Mouse (Mus musculus) retina, embryonic 14.5 days (tissue): ENCODE measurements at regions not wholly inside any gene's neighbourhood (a gene's known extent, or its start where the extent isn't known, plus 50 kb on each side); places are given as distances from the start of the nearest gene placed in this dataset.
"Not testable (repeated sequence)": the region's sequence is repeated elsewhere in the genome, so short reads cannot be mapped to it uniquely, and the experiment has no call there.

Source experiments
- DNase-seq: peaks from one replicate; pipeline ENCODE4 v3.0.0-alpha.2; 2015; ENCODE audit warnings: low spot score

DNA sequence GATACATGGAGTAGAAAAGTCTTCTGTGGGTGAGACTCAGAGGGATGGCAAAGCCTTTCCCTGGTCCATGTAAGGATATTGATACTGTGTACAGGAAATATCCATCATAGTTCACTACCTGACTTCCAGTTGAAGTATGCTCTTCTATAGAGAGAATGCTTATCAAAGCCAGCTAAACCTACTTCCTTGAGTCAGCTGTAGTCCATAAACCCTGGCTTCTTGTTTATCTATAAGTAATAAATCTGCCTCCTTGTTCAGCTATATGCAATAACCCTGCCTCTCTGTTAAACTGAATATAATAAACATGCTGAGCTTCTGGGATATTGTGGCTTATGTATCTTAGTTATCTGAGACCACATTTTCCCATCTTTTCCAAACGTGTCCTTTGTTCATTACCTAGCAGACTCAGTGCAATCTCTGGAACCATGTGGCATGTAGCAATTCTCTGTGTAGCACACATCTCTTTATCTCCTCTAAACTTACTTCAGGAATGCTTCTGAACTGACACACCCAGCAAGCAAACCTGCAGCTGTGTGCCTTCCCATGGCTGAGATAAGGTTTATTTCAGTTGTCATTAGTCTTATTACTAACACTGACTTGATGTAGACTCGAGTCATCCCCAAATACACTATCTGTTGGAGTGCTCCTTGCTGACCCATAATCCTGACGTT lies 694.9 kb upstream of the Map3k7 start:
- no peak for DNase-seq

DNA sequence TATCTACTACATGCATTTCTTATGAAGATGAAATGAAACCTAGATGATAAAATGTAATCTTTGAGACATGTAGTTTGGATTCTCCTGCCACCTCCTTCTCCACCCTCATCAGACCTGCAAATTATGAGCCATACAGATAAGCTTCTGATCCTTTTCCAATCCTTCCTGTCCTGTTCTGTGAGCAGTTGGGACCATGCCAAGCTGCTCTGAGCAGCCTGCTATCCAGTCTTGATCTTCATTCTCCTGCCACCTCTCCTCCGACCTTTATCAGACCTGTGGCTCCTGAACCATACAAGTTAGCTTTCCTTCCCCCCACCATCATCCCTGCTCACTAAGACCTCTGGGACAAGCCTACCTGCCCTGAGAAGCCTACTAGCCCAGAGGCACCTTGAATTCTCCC lies 689.8 kb upstream of the Map3k7 start:
- no peak for DNase-seq

DNA sequence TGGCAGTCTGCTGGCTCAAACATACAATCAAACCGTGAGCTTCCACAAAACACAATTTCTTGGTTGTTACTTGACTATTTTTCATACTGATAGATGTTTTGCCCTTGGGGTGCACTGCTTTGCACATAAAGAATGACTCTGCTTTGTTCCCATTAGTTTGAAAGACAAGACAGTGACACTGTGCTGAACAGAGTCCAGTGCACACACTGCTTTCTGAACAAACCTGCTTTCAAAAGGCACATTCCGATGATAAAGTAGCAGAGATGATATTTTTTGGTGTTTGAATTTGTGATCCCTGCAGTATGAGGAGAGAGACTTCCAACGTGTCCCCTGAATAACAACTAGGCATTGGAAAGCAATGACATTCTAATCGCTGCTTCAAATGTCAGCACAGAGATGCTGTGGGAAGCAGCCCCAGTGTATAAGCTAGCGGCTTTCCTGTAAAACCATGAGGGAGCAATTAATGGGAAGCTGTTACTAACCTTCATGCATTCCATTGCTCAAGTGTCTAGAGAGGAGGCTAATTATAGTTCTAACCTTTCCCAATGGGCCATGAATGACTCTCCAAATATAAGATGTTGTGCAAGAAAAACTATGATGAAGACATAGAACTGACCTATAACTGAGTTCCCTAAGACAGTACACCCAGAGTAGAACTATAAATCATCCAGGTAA lies 673.5 kb upstream of the Map3k7 start:
- no peak for DNase-seq

DNA sequence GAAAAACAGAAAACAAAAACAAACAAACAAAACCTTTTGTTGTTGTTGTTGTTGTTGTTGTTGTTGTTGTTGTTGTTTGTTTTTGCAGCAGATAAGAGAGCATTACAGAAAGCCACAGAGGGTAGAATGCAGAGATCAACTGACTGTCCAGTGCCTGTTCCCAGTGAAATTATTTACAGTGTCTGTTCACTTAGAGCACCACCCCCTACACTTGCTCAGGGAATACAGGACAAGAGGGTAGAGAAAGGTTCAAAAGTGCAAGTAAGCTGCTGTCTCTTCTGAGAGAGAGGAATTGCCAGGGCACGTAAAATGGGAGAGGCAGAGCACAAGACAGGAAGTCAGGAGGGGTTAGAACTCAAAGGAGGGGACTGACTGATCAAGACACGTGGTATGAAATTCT lies 670.1 kb upstream of the Map3k7 start:
- DNase-seq = no peak

DNA sequence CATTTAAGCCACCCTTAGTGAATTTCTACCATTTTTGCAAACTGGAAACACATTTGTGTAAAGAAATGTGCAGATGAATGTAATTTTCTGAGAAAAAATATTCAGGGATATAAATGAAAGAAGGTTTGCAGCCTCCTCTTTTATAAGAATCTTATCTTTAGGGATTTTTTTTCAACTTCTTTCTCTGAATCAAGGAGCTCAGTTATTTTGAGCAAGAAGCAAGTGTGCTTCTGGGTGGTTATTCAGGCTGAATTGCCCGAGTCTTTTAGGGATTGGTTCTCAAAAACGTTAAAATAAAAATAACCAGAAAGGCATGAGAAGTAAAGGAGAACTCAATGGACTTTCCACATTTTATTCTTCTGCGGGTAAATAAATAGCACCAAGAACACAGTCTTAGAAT lies 666.0 kb upstream of the Map3k7 start:
- no peak for DNase-seq

DNA sequence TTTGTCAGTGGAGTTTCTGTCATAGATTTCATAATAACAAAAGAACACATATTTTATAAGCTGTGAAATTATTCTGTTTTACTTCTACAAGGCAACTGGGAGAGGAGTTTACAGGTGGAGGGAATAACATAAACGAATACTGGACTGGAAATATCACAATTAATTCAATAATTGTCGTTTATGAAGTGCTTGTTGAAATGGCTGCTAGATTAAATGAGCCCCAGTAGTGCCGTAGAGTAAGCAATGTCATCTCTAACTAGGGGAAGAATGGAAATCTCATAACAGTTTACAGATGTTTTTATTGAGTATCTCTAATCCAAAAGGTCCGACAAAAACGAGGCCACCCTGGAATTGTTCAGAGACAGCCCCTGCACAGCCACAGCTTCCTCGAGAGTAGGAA lies 644.6 kb upstream of the Map3k7 start:
- DNase-seq = peak; percentile 11

DNA sequence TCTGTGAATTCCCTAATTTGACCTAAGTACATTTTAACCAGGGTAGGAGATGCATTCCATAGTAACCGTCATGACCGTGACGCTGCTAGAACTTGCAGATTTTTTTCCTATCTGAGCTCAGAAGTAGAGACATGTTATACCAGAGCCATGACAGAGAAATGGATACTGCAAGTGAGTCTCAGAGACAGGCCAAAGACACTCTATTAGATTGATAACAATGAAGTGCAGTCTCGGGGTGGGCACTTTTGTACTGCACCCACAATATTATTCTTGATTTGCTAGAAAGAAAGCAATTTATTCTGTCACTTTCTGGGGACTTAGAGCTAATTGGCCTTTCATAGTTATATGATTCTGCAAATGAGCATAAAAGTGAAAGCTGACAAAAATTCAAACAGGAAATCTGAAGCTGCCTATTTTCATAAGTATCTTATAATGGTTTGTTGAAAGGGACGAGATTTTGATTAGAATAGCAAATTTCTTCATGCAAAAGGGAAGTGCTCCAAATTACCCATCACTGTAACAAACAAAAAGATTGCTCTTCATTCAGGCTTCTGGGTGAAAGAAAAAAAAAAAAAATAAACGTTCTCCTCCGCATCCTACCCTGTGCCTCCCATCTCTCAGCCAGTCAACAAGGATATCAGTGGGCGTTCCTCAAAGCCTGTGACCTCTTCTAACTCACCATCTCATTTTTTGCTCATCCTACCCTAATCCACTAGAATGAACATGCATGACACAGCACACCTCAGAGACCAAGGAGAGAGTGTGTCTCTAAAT lies 643.0 kb upstream of the Map3k7 start:
- no peak for DNase-seq

DNA sequence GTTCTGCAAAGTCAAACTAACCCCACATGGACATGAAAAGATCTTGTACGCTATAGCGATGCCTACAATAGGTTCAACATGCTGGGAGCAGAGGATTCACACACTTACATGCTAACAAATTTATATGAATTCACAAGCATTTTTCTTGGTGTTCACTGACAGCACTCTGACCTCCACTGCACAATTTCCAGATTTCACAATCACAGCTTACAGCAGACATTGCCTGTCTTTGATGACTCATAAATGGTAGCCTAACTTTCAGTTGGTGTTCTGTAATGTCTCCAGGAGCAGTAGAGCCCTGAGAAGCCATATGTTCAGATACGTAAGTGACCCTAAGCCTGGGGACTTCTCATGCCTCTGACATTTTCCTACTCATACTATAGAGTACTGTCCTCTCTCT lies 640.1 kb upstream of the Map3k7 start:
- no peak for DNase-seq

DNA sequence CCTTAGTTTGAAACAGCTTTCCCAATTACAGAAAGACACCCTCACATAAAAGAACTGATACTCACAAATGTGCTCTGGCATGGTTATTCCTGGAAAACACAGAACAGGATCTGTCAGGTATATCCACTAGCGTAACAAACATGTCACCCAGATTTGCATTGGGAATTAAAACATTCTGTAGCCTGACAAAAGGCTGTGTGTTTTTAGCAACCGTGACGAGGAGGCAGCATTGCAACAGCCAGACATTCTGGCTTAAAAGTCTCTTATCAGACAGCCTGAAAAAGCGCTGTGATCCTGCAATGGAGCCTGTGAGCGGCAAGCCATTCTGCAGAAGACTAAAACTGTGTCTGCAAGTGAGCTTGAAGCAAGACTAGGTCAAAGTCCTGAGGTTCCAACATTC lies 635.1 kb upstream of the Map3k7 start:
- no peak for DNase-seq

DNA sequence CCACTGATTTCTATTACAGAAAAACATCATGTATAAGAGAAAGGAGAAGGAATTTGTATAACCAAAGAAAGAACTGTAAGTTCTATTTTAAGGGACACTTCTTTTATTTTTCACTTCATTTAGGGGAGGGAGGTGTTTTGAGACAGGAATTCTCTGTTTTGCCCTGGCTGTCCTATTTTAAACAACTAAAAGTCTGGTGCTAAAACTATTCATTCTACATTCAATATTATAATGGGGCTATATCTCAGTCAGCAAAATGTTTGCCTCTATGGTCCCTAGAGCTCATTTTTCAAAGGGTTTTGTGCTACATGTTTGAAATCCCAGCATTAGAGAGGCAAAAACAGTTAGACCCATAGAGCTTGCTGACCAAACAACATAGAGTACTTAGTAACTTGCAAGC lies 632.8 kb upstream of the Map3k7 start:
- no peak for DNase-seq

DNA sequence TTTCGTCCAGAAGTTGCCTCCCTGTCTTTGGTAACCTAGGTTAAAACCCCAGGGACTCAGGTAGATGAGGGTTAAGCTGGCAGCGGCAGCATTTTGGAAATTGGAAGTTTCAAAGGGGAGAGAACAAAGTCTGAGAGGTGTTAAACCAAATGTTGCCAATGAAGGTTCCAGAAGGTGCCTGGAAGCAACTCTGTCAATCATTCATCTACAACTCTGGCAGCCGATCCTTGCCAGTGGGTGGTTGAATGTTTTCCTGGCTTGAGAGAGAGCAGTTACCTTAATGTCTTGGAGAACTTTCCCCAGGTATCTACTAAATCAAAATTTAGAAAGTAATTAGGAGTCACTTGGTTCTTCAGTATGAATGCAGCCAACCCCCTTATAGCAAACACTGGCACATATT lies 628.2 kb upstream of the Map3k7 start:
- no peak for DNase-seq

DNA sequence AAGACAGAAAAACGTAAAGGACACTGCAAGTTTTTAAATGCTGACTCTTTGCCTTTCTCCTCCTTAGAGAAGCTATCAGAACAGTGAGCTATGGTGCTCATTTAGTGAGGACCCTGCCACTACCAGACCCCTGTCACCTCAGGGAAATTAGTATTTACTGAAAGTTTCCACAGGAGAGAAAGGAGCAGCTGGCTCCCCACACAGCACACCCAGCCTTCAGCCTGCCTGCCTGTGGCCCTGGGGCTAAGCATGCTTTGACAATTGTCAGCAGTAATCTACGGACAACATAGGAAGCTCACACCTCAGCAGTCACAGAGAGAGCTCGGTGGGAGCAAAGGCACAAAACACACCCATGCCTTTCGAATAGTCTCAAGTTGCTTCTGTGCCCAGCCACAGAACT lies 625.9 kb upstream of the Map3k7 start:
- DNase-seq = no peak

DNA sequence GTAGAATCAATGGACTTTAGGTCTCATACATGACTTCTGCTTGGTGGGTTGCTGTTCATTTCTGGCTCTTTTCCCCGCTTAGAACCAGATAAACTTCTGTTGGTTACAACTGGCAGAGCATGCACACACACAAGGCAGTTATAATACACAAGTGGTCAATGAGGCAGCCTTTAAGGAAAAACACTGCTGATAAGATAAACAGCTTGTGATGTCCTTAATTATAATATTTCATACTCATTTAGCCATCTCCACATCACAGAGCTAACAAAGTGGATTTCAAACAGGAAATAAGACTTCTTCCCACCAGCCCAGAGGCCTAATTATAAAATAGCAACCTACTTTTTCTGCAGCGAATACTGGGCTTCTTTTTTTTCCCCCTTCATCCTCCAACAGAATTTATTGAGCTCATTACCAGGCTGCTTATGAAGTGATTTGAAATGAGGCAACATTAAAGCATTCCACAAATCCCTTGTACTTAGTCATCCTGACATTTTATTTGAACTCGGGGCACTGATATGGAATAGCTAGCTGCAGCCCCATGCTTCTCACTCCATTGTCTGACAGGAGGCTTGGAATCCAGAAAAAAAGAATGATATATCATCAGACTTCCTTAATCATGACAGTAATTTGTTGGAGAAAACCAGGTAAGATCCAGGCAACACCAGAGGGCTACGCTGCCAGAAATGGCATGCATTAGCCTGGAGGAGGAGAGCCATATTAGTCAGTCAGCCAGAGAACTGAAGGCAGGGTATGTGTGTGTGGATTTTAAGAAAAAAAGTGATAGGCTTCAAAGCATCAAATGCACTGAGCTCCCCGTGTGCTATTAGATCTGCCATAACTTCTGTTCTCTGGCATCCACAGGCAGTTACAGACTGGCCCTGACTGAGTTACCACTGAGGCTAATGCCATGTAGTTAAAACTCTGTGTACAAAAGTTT lies 620.3 kb upstream of the Map3k7 start:
- DNase-seq = peak; percentile 38

DNA sequence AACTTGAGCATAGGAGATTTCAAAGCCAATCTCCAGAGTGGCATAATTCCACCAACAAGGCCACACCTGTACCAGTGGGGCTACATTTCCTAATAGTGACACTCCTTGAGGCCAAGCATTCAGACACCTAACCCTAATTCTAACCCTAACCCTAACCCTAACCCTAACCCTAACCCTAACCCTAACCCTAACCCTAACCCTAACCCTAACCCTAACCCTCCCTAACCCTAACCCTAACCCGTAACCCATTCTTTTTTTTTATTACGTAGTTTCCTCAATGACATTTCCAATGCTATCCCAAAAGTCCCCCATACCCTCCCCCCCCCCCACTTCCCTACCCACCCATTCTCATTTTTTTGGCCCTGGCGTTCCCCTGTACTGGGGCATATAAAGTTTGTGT lies 609.9 kb upstream of the Map3k7 start:
- DNase-seq = not testable (repeated sequence)

DNA sequence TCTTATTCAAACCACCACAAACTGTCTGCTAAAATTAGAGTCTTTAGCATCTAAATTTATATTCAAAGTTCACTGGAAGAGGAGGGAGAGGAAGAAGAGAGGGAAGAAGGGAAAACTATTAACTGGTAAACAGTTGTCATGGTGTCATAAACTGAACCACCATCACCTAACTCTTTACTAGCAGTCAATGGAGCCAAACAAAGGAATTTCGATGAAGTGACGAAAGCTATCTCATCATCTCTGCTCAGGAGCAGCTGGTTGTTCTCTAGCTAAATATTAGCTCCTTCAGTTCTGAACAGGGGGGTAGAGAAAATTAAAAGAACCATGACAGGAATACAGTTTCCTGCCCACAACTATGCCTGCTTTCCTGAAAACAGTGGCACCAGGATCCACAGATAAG lies 608.9 kb upstream of the Map3k7 start:
- DNase-seq = no peak

DNA sequence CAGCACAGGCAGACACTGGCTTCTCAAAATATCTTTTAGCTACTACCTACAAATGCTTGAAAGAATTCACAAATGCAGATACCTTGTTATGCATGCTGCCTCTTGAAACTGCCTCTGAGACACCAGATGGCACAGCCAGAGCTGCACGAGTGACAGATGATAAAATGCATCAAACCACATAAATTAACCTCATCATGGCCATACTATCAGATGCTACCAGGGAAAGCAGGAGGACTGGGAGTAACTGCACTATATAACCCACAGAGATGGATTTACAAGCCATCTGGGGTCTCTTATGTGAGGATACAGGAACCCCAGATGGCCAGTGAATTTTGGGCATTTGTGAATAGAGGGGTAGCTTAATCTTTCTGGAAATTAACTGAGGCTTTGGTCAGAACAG lies 597.7 kb upstream of the Map3k7 start:
- DNase-seq = peak; percentile 15

DNA sequence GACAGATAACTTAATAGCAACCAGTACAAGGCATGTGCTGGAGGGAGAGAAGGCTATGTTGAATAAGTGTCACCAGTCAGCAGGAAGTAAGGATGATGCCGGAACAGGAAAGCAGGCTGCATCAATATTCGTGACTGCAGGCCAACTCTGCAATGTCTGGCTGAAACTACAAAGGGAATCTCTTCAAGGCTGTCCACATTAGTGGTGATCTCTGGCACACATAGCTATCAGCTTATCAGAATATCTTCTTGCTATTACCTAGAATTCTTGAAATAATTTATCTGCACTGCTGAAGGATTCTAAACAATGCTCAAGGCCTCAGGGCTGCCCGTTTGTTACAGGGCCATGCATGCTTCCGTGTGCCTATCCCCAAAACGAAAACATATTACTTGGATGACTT lies 596.9 kb upstream of the Map3k7 start:
- no peak for DNase-seq

DNA sequence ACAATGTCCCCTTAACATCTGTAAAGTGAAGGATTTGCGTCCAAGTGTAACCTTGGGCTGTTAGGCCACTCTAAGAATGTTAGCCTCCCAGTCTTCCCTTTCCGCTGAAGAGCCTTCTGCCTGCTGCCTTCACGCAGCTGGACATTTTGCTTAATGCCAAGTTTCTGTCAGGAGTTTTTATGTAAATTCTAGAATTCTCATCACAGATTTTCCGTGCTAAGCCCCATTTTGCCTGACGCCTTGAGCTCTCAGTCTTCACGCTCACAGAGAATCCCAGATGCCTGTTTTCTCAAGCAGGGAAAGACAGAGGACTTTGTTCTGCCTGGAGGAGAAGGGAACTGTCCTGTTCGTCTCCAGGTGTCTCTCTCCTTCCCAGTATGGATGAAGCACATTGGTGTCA lies 593.8 kb upstream of the Map3k7 start:
- DNase-seq = no peak

DNA sequence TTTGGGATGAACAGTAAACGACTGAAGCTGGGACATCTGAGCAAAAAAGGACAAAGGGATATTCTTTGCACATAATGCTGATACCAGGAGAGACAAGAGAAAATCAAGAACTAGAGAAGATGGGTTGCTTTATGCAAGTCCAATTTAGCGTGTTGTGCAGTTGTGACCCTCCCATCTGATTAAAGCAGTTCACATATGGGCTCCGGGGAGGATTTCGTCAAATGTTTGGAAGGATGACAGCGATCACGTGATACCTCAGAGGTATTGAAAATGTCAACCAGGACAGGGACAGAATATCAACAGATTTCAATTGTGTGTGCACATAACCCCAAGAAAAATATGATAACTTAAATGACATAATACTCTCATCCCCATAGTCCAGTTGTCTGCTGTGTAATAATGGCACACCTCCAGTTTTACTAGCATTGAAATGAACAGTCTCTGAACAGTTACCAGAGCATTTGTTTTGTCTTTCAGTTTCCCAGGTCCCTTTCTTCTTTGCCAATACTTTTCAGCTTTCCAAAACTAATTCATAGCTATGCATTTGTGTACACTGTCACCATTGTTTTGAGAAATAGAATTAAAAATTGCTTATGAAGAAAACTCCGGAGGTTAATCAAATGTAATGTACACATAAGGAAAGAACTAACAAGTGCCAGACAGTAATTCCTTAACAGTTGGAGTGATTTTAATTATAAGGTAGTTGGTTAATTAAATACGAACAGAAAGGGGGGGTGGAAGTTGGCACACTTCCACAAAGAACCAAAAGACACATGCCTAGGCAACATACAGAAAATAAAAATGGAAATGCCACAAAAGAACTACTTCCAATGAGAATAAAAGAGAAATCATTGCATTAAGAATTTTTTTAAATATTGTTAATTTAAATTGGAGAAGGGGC lies 582.6 kb upstream of the Map3k7 start:
- no peak for DNase-seq

DNA sequence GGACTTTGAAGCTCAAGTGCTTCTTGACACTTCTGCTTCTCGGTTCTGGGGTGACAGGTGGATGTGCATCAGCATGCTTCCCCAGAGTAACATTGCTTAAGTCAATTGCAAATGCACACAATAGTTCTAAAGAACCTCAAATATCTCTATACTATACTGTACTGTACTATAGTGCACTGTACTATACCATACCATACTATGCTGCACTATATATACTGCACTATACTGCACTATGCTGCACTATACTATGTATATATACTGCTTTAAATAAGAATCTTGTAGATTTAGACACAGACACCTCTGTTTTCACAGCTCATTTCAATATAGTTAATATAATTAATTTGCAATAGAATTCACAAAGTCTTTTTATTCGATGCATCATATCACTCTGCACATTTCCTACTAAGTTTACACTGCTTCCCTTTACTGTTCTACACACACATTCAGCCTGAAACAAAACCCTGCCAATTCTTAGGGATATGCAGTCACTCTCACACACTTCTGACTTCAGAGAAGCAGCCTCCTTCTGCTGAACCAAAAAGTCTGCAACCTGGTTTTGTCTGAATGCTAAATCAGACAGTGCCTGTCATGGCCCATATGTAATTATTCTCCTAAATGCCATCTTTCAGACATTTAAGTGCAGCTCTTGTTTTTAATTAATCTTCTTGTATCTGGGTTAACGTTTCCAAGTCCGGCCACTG lies 570.8 kb upstream of the Map3k7 start:
- no peak for DNase-seq

DNA sequence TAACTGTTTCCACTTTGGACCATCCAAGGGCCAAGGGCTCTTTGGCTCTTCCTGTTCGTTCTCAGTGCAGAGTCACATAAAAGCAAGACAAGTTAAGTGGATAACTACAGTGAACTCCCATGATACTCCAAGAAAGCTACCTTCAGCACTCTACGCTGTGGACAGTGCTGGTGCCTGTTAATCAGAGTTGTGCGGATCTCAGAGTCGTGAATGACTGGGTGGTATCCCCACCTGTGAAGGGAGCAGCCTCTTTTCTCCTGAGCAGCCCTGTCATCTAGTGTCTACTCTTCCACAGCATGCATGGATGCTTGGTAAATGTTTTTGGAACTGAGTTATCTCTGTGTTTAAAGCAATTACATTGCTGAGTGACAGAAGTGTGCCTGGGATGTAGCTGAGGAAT lies 568.4 kb upstream of the Map3k7 start:
- DNase-seq = no peak
